Mouse (Mus musculus) heart, embryonic 15.5 days (tissue): ENCODE data around the gene Ralgps1. TPM values are rescaled to one million over a fixed set of nuclear protein-coding genes. Genes with fewer than 3 reads are reported as not detected.

Experiments used
- ATAC-seq: fragments of 200-750 bp; cut with Nextera tagmentation; replicated peaks from 2 replicates; pipeline ENCODE4 v1.8.0; 2017; ENCODE audit warnings: low read depth, moderate TSS enrichment; ENCODE audit not compliant: insufficient number of reproducible peaks, insufficient read depth, low FRiP score
- H3K27ac ChIP-seq: fragments of 300-500 bp; sonication (generic); 2 replicates; pipeline ENCODE4 v1.5.1; 2015; ENCODE audit warnings: mild to moderate bottlenecking, inconsistent platforms
- H3K27me3 ChIP-seq: fragments of 300-500 bp; sonication (generic); 2 replicates; pipeline ENCODE4 v1.6.1; 2015; ENCODE audit warnings: inconsistent platforms
- H3K36me3 ChIP-seq: fragments of 300-500 bp; sonication (generic); 2 replicates; pipeline ENCODE4 v1.6.1; 2015; ENCODE audit warnings: mild to moderate bottlenecking, inconsistent platforms
- H3K4me1 ChIP-seq: fragments of 300-500 bp; sonication (generic); replicated peaks from 2 replicates; pipeline ENCODE4 v1.6.1; 2015; ENCODE audit warnings: inconsistent platforms
- H3K4me2 ChIP-seq: fragments of 300-500 bp; sonication (generic); 2 replicates; pipeline ENCODE4 v1.6.1; 2015; ENCODE audit warnings: inconsistent platforms, mild to moderate bottlenecking, moderate library complexity
- H3K4me3 ChIP-seq: fragments of 300-500 bp; sonication (generic); 2 replicates; pipeline ENCODE4 v1.5.1; 2015; ENCODE audit warnings: mild to moderate bottlenecking, inconsistent platforms
- H3K9ac ChIP-seq: fragments of 300-500 bp; sonication (generic); 2 replicates; pipeline ENCODE4 v1.6.1; 2015; ENCODE audit warnings: mild to moderate bottlenecking, inconsistent platforms
- H3K9me3 ChIP-seq: fragments of 300-500 bp; sonication (generic); replicated peaks from 2 replicates; pipeline ENCODE4 v1.6.1; 2016; ENCODE audit warnings: inconsistent platforms
- WGBS: fragments of 180-500 bp; shearing (Covaris S2); methylation state at CpG from one replicate; pipeline ENCODE4 v1.1.7; 2015; ENCODE audit warnings: mixed read lengths; 5-methylcytosine and 5-hydroxymethylcytosine counted together
- polyA plus RNA-seq: library from polyadenylated mRNA; unstranded; fragments of >200 nt; fragmentation: Nextera tagmentation; extraction: Ambion mirVana; gene quantifications from 2 replicates; pipeline ENCODE4 v1.2.1, GENCODE M21; 2015

Gene Ralgps1
- polyA plus RNA-seq, 1 experiment from 2014 or later: 3.7 TPM

DNA sequence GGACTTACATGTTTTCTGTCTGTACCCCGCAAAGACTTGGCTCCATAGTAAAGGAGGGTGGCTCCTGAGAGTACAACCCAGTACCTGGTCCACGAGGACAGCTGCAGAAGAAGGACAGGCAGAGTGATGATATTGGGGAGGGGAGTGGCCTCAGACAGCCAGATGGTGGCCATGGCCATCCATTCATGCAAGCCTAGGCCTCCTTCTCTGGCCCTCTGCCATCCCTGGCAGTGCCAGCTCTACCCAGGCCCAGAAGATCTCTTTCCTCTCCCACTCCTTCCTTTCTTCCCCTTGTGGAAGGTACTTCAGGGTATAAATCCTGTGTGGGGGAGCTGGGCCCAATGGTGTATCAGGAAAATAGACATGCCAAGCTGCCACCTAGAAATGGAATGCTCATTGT is 228.0 kb downstream of the Ralgps1 start:
- Histone ChIP-seq H3K4me1 (peaks cover 2% of the 10 kb centered on the region; the same call in 1 of the 2 replicates), H3K27ac (no peak overlapping the region), H3K4me2 (no peak overlapping the region), H3K4me3 (no peak overlapping the region), H3K9ac (no peak overlapping the region), H3K9me3 (no peaks in the 10 kb centered on the region), H3K27me3 (no peaks in the 10 kb centered on the region), H3K36me3 (no peaks in the 10 kb centered on the region)
- no peak for ATAC-seq
- 76% methylated on average over 2 of the region's 2 CpGs for WGBS

DNA sequence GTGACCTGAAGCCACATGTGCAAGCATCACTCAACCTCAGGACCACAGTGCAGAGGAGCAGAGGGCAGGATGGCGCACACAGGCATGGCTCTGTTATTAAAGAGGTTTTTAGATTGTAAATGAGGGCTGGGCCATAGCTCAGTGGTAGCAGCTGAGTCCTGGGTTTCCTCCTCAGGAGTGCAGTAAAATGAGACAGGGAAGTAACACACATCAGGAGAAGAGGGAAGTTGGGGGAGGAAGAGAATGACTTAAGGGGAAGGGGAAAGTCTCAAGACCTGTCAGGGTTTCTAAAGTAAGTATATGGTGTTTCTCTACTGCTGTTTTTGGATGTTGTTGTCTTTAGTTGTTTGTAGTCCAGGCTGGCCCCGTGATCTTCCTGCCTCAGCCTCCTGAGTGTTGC is 232.8 kb downstream of the Ralgps1 start:
- Histone ChIP-seq H3K4me1 (no peaks in the 10 kb centered on the region), H3K4me2 (no peak overlapping the region), H3K9me3 (no peaks in the 10 kb centered on the region), H3K4me3 (no peak overlapping the region), H3K36me3 (no peaks in the 10 kb centered on the region), H3K27me3 (peaks cover 4% of the 10 kb centered on the region; the same call in 1 of the 2 replicates), H3K27ac (no peak overlapping the region), H3K9ac (no peak overlapping the region)
- 78% methylated on average over 2 of the region's 2 CpGs for WGBS
- ATAC-seq: no peak

- Histone ChIP-seq H3K9me3 (no peaks in the 10 kb centered on the region), H3K36me3 (no peaks in the 10 kb centered on the region), H3K4me3 (no peak overlapping the region), H3K4me2 (no peak overlapping the region), H3K4me1 (no peaks in the 10 kb centered on the region), H3K9ac (no peak overlapping the region), H3K27ac (no peak overlapping the region), H3K27me3 (peaks cover 8% of the 10 kb centered on the region; the same call in 1 of the 2 replicates)
- ATAC-seq: no peak
- 83% methylated on average over 4 of the region's 4 CpGs for WGBS
Measured at GRCm38 (mm10) chr2:33137731-33138130, 233.6 kb downstream of the Ralgps1 start.

- ATAC-seq: no peak
- no peak overlapping the region for H3K9ac ChIP-seq
- peaks cover 13% of the 10 kb centered on the region; the same call in 1 of the 2 replicates for H3K27me3 ChIP-seq
- H3K4me1 ChIP-seq: no peaks in the 10 kb centered on the region
- H3K4me2 ChIP-seq: no peak overlapping the region
- 84% methylated on average over 9 of the region's 9 CpGs for WGBS
- no peaks in the 10 kb centered on the region for H3K9me3 ChIP-seq
- no peaks in the 10 kb centered on the region for H3K36me3 ChIP-seq
- no peak overlapping the region for H3K27ac ChIP-seq
- no peak overlapping the region for H3K4me3 ChIP-seq
Measured at GRCm38 (mm10) chr2:33137244-33137643, 234.0 kb downstream of the Ralgps1 start.

- 87% methylated on average over 6 of the region's 6 CpGs for WGBS
- no peak overlapping the region for H3K9ac ChIP-seq
- ATAC-seq: no peak
Measured at GRCm38 (mm10) chr2:33136366-33136765, 234.9 kb downstream of the Ralgps1 start.

GRCm38 (mm10) chr2:33134766-33135490 is 236.4 kb downstream of the Ralgps1 start:
- Histone ChIP-seq H3K36me3 (no peaks in the 10 kb centered on the region), H3K4me1 (peaks cover 11% of the 10 kb centered on the region), H3K27ac (no peak overlapping the region), H3K4me3 (no peak overlapping the region), H3K4me2 (no peak overlapping the region), H3K27me3 (peaks cover 14% of the 10 kb centered on the region; the same call in 1 of the 2 replicates), H3K9ac (no peak overlapping the region), H3K9me3 (no peaks in the 10 kb centered on the region)
- WGBS: 68% methylated on average over 7 of the region's 7 CpGs
- no peak for ATAC-seq

More at GRCm38 (mm10) chr2:33136366-33136765, 234.9 kb downstream of the Ralgps1 start:
- H3K36me3 ChIP-seq: no peaks in the 10 kb centered on the region
- H3K27me3 ChIP-seq: peaks cover 14% of the 10 kb centered on the region; the same call in 1 of the 2 replicates
- H3K4me2 ChIP-seq: no peak overlapping the region
- H3K27ac ChIP-seq: no peak overlapping the region
- peaks cover 7% of the 10 kb centered on the region for H3K4me1 ChIP-seq
- H3K9me3 ChIP-seq: no peaks in the 10 kb centered on the region
- H3K4me3 ChIP-seq: no peak overlapping the region

DNA sequence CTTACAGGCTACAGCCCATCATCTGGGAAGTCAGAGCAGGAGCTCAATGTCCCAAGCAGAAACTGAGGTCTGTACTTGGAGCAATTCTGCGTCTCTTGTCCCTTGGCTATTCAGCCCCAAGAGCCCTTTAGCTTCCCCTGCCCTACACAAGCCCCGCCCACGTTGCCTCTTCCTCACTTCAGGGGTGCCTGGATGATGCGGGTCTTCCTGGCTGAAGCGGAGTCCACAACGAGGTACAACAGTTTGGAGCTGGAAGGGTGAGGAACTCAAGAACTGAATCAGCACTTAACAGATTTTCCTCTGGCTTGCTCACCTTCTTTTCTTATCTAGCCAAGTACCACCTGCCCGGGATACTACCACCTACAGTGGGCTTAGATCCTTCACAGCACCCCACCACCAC is 239.0 kb downstream of the Ralgps1 start:
- Histone ChIP-seq H3K9me3 (no peaks in the 10 kb centered on the region), H3K27ac (no peak overlapping the region), H3K4me2 (no peak overlapping the region; the same call in 1 of the 2 replicates), H3K4me1 (peaks cover 19% of the 10 kb centered on the region), H3K9ac (no peak overlapping the region), H3K4me3 (no peak overlapping the region), H3K36me3 (no peaks in the 10 kb centered on the region), H3K27me3 (peaks cover 14% of the 10 kb centered on the region; the same call in 1 of the 2 replicates)
- no peak for ATAC-seq
- 2% methylated on average over 7 of the region's 7 CpGs for WGBS

DNA sequence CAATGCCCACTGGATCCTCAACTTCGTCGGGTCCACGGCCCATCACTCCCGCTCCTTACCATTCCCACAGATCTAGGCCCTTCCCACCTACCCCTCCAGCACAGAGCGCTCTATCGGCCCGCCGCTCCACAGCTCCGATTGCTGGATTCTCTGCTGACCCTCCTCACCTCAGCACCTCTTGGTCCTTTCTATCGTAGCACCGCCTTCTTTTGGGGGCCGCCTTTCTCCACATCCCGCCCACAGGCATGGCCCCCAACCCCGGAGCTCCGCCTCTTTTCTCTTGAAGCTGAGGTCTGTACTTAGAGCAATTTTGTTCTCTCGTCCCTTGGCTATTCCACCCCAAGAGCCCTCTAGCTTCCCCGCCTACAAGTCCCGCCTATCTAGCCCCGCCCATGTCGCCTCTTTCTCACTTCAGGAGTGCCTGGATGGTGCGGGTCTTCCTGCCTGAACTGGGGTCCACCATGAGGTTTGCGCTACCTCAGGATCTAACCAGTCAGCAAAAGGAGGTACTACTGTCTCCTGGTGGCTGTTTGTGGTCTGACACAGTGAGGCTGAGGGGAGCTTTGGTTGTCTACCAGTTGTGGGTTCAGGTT is 239.7 kb downstream of the Ralgps1 start, which contains the start of gene Garnl3:
Garnl3 (minus strand) TSS at position 155 of the 593 bp plus-strand sequence.
- H3K27me3 ChIP-seq: peaks cover 14% of the 10 kb centered on the region; the same call in 1 of the 2 replicates
- H3K4me3 ChIP-seq: peak within 1 kb of the TSS; percentile 88
- H3K9me3 ChIP-seq: no peaks in the 10 kb centered on the region
- no peaks in the 10 kb centered on the region for H3K36me3 ChIP-seq
- H3K9ac ChIP-seq: peak within 1 kb of the TSS; percentile 64
- peak within 1 kb of the TSS; percentile 97 for H3K4me2 ChIP-seq
- H3K4me1 ChIP-seq: peaks cover 21% of the 10 kb centered on the region
- peak within 1 kb of the TSS; percentile 83 for H3K27ac ChIP-seq
- peak; percentile 0; the same call in 1 of the 2 replicates for ATAC-seq
- WGBS: 1% methylated on average over 22 of the region's 22 CpGs

- WGBS: under 1% methylated on average over 55 of the region's 55 CpGs
- Histone ChIP-seq H3K4me1 (peaks cover 21% of the 10 kb centered on the region), H3K9ac (peak overlapping the region; percentile 64), H3K9me3 (no peaks in the 10 kb centered on the region), H3K27me3 (peaks cover 14% of the 10 kb centered on the region; the same call in 1 of the 2 replicates), H3K4me3 (peak overlapping the region; percentile 88), H3K4me2 (peak overlapping the region; percentile 97), H3K36me3 (no peaks in the 10 kb centered on the region), H3K27ac (peak overlapping the region; percentile 83)
- ATAC-seq: peak; percentile 93
Measured at GRCm38 (mm10) chr2:33130526-33131483, 240.5 kb downstream of the Ralgps1 start.

DNA sequence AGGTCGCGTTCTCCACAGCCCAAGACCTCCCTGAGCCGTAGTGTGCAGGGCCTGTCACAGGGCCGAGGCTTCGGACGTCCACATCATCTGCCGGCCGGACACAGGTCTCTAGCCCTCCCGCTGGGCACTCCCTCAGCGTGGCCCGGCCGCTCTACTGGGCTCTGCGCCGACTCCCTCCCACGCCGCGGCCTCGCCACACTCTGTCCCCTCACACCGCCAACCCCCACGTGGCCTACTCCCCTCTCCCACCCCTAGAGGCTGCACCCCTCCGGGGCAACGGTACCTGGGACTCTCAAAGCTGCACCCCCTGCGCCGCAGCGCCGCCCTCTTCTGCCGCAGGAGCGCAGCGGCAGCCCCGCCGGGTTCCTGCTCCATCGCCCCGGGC is 241.2 kb downstream of the Ralgps1 start:
- H3K36me3 ChIP-seq: no peaks in the 10 kb centered on the region
- H3K9ac ChIP-seq: peak overlapping the region; percentile 64
- under 1% methylated on average over 33 of the region's 33 CpGs for WGBS
- peak overlapping the region; percentile 88 for H3K4me3 ChIP-seq
- ATAC-seq: no peak; the same call in 1 of the 2 replicates
- H3K27ac ChIP-seq: peak overlapping the region; percentile 83
- peaks cover 14% of the 10 kb centered on the region; the same call in 1 of the 2 replicates for H3K27me3 ChIP-seq
- H3K4me2 ChIP-seq: peak overlapping the region; percentile 97
- H3K4me1 ChIP-seq: peaks cover 21% of the 10 kb centered on the region
- no peaks in the 10 kb centered on the region for H3K9me3 ChIP-seq
